Mouse (Mus musculus) forebrain, embryonic 16.5 days (tissue): ENCODE data around the gene Gns. TPM values are rescaled to one million over a fixed set of nuclear protein-coding genes. Genes with fewer than 3 reads are reported as not detected.

Source experiments
- ATAC-seq: fragments of 200-750 bp; cut with Nextera tagmentation; 2 replicates; pipeline ENCODE4 v1.8.0; 2017; ENCODE audit warnings: mild to moderate bottlenecking, moderate library complexity
- H3K27ac ChIP-seq: fragments of 300-500 bp; sonication (generic); 2 replicates; pipeline ENCODE4 v1.5.1; 2014; ENCODE audit warnings: low read length, control low read depth
- H3K27me3 ChIP-seq: fragments of 300-500 bp; sonication (generic); replicated peaks from 2 replicates; pipeline ENCODE4 v1.6.1; 2014; ENCODE audit warnings: low read length; ENCODE audit not compliant: control insufficient read depth, insufficient read depth
- H3K36me3 ChIP-seq: fragments of 300-500 bp; sonication (generic); 2 replicates; pipeline ENCODE4 v1.6.1; 2014; ENCODE audit not compliant: control insufficient read depth, insufficient read depth
- H3K4me1 ChIP-seq: fragments of 300-500 bp; sonication (generic); replicated peaks from 2 replicates; pipeline ENCODE4 v1.6.1; 2014; ENCODE audit warnings: low read length; ENCODE audit not compliant: control insufficient read depth, insufficient read depth
- H3K4me2 ChIP-seq: fragments of 300-500 bp; sonication (generic); 2 replicates; pipeline ENCODE4 v1.6.1; 2014; ENCODE audit warnings: mild to moderate bottlenecking, low read length, control low read depth
- H3K4me3 ChIP-seq: fragments of 300-500 bp; sonication (generic); replicated peaks from 2 replicates; pipeline ENCODE4 v1.5.1; 2014; ENCODE audit warnings: mild to moderate bottlenecking, low read length, control low read depth
- H3K9ac ChIP-seq: fragments of 300-500 bp; sonication (generic); replicated peaks from 2 replicates; pipeline ENCODE4 v1.6.1; 2014; ENCODE audit warnings: low read depth, low read length, control low read depth
- H3K9me3 ChIP-seq: fragments of 300-500 bp; sonication (generic); 2 replicates; pipeline ENCODE4 v1.6.1; 2016; ENCODE audit warnings: low read length; ENCODE audit not compliant: control insufficient read depth
- WGBS: fragments of 180-500 bp; shearing (Covaris S2); extraction: QIAGEN DNeasy Blood & Tissue Kit; methylation state at CpG from one replicate; pipeline ENCODE4 v1.1.7; 2014; 5-methylcytosine and 5-hydroxymethylcytosine counted together
- polyA plus RNA-seq: library from polyadenylated mRNA; unstranded; fragments of >200 nt; fragmentation: Nextera tagmentation; extraction: Ambion mirVana; gene quantifications from 2 replicates; pipeline ENCODE4 v1.2.1, GENCODE M21; 2015

The Gns gene
- polyA plus RNA-seq, 1 experiment from 2014 or later, result 35.2 TPM

DNA sequence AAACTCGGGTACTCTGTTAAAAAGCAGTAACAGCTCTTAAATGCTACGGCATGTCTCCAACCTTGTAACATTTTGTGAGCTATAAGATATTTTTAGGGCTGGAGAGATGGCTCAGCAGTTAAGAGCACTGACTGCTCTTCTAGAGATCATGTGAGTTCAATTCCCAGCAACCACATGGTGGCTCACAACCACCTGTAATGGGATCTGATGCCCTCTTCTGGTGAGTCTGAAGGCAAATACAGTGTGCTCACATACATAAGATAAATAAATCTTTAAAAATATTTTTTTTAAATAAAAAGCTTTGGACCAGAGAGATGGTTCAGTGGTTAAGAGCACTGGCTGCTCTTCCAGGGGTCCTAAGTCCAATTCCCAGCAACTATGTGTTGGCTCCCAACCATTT is 4.5 kb upstream of the Gns start:
- ATAC-seq, result no peak
- WGBS, result 88% methylated on average over 2 of the region's 2 CpGs
- peaks cover 5% of the 10 kb centered on the region for H3K4me1 ChIP-seq

DNA sequence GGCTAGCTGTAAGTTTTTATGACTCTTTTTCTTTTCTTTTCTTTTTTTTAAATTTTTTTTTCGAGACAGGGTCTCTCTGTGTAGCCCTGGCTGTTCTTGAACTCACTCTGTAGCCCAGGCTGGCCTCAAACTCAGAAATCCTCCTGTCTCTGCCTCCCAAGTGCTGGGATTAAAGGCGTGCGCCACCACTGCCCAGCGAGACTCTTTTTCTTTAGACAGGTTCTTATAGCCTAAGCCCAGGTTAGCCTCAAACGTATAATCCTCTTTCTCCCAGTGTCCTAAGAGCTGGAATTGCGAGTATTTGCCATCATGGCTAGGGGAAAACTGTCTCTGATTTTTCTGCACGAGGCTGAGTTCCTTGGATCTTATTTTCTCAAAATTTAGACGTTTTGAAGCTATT is 1.7 kb upstream of the Gns start:
- H3K27ac ChIP-seq, result no peak overlapping the region
- no peak overlapping the region for H3K9ac ChIP-seq
- H3K9me3 ChIP-seq, result no peaks in the 10 kb centered on the region
- 88% methylated on average over 8 of the region's 8 CpGs for WGBS
- H3K27me3 ChIP-seq, result no peaks in the 10 kb centered on the region
- no peak overlapping the region for H3K4me3 ChIP-seq
- H3K36me3 ChIP-seq, result no peaks in the 10 kb centered on the region
- no peak overlapping the region for H3K4me2 ChIP-seq
- peaks cover 18% of the 10 kb centered on the region for H3K4me1 ChIP-seq
- ATAC-seq, result no peak

More for the DNA sequence above, 4.5 kb upstream of the Gns start:
- Histone ChIP-seq H3K36me3 (no peaks in the 10 kb centered on the region), H3K27ac (no peak overlapping the region), H3K4me2 (no peak overlapping the region), H3K27me3 (no peaks in the 10 kb centered on the region), H3K4me3 (no peak overlapping the region), H3K9me3 (no peaks in the 10 kb centered on the region), H3K9ac (no peak overlapping the region)

DNA sequence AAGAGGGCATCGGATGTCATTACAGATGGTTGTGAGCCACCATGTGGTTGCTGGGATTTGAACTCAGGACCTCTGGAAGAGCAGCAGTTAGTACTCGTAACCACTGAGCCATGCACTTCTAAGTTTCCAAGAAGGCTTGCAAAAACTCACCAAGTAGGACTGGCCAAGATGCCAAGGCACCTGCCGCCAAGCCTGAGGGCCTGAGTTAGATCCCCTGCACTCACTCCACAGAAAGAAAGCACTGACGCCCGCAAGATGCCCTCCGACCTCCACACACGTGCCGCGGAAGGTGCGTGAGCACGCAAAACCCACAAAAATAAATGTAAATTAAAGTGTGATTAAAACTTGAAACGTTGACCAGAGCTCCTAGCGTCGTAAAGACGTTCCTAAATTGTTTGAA is 584 bp upstream of the Gns start:
- no peaks in the 10 kb centered on the region for H3K27me3 ChIP-seq
- no peaks in the 10 kb centered on the region for H3K9me3 ChIP-seq
- H3K4me1 ChIP-seq, result peaks cover 18% of the 10 kb centered on the region
- peak; percentile 4; the same call in 1 of the 2 replicates for ATAC-seq
- H3K4me2 ChIP-seq, result peak overlapping the region; percentile 89
- peak overlapping the region; percentile 72 for H3K4me3 ChIP-seq
- H3K36me3 ChIP-seq, result no peaks in the 10 kb centered on the region
- peak overlapping the region; percentile 72 for H3K9ac ChIP-seq
- WGBS, result 26% methylated on average over 15 of the region's 15 CpGs
- no peak overlapping the region for H3K27ac ChIP-seq

DNA sequence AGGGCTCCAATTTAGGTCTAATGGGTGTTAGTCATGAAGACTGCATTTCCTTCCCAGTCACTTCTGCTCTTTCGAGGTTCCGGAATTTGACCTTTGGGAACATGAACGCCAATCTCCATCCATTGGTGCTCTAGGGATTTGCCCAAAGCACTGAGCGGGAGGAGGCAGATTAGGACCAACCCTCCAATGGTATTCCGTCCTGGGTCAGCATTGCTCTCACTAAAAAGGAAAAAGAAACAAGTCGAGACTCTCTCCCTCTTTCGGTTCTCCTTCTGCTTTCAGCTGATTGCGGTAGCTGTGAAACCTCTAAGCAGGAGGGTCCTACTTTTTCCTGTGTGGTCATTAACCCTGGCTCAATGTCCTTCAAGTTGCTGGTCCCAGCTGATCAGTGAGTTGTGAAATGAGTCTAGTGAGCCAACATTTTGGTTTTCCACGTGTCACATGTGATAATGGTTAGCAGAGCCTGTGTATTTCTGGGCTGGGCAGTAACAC is 937 bp downstream of the Gns start:
- H3K27me3 ChIP-seq, result no peaks in the 10 kb centered on the region
- WGBS, result 14% methylated on average over 9 of the region's 9 CpGs
- peak overlapping the region; percentile 72 for H3K4me3 ChIP-seq
- H3K36me3 ChIP-seq, result no peaks in the 10 kb centered on the region
- no peak for ATAC-seq
- H3K4me1 ChIP-seq, result peaks cover 18% of the 10 kb centered on the region
- no peak overlapping the region for H3K27ac ChIP-seq
- no peaks in the 10 kb centered on the region for H3K9me3 ChIP-seq
- H3K4me2 ChIP-seq, result peak overlapping the region; percentile 89
- H3K9ac ChIP-seq, result peak overlapping the region; percentile 72

DNA sequence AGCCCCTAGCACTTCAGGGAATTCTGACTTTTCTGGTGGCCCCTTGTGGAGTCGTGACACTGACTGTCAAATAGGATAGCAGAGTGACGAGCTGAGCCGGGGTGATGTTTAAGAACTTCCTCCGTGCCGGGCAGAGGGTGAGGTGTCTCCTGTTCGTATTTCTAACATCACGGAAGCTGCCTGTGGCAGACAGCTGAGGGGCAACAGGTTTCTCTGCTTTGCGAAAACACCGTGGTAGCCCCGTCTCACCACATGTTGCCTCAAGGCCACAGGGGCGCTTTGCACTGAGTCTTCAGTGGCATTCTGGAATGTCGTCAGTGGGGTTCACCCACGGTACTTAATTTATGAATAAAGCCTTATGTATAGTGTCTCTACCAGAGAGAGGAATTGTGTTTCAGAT is 2.4 kb downstream of the Gns start:
- Histone ChIP-seq H3K36me3 (0 out of 2 replicates have a peak, but pooled peaks cover 4% of the 10 kb centered on the region), H3K9me3 (no peaks in the 10 kb centered on the region), H3K27ac (no peak overlapping the region), H3K9ac (no peak overlapping the region), H3K27me3 (no peaks in the 10 kb centered on the region), H3K4me2 (no peak overlapping the region), H3K4me1 (peaks cover 18% of the 10 kb centered on the region), H3K4me3 (no peak overlapping the region)
- no peak for ATAC-seq
- 85% methylated on average over 13 of the region's 13 CpGs for WGBS

- H3K4me1 ChIP-seq, result peaks cover 18% of the 10 kb centered on the region
- H3K4me2 ChIP-seq, result no peak overlapping the region
- H3K9me3 ChIP-seq, result no peaks in the 10 kb centered on the region
- no peaks in the 10 kb centered on the region for H3K27me3 ChIP-seq
- no peak overlapping the region for H3K4me3 ChIP-seq
- WGBS, result 83% methylated on average over 9 of the region's 9 CpGs
- no peak for ATAC-seq
- no peak overlapping the region for H3K27ac ChIP-seq
- no peak overlapping the region for H3K9ac ChIP-seq
- 0 out of 2 replicates have a peak, but pooled peaks cover 4% of the 10 kb centered on the region for H3K36me3 ChIP-seq
Measured at GRCm38 (mm10) chr10:121367780-121368179, 2.9 kb downstream of the Gns start.

DNA sequence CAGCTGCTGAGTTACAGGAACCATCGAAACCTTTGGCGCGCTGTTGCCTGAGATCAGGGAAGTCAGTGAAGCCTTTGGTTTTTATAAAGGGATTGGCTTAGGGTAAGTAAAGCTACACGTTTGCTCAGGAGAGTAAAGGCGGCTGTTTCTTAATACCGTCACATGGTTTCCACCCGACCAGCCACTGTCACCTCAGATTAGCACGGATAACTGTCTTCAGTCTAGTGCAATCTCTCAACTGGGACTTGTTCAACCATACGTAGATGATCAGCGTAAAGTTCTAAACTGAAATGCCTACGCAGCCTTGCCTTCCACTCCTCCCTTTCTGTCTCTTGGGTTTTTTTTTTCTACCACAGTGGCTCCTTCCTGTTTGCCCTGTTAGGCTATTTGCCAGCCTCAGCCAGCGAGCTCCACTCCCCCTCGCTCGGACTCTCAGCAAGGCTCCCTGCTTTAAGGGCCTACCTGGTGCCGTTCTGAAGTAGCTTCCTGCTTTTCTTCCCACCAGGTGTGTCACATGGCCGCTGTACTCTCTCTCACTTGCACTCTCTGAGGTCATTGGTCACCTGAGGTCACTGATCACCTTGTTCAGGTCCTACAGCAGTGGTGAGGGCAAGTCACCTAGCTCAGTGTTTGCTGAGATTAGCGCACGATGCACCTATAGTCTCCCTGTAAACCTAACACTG is 4.0 kb downstream of the Gns start:
- 91% methylated on average over 18 of the region's 18 CpGs for WGBS
- Histone ChIP-seq H3K36me3 (peaks cover 4% of the 10 kb centered on the region; the same call in 1 of the 2 replicates), H3K4me2 (no peak overlapping the region), H3K27me3 (no peaks in the 10 kb centered on the region), H3K9ac (no peak overlapping the region), H3K4me3 (no peak overlapping the region), H3K4me1 (peaks cover 18% of the 10 kb centered on the region), H3K27ac (no peak overlapping the region), H3K9me3 (no peaks in the 10 kb centered on the region)
- ATAC-seq, result no peak

GRCm38 (mm10) chr10:121370777-121371176 is 5.9 kb downstream of the Gns start:
- ATAC-seq, result no peak
- no peak overlapping the region for H3K4me2 ChIP-seq

DNA sequence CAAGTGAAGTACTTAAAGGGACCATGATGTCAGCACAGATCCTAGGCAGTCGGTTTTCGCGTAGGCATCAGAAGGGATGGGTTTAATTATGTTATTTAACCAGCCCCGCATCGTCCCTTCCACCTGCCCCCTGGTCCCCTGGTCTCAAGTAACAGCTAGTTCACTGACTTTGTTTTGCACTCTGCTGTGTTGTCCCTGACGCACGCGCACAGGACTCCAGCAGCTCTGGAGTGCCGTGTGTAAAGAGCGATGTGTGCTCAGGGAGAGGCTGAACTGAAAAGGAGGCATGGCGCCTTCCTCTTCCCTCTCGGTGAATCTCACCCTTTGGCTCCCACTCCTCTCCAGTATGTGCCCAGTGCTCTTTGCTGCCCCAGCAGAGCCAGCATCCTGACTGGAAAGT is 9.1 kb downstream of the Gns start:
- Histone ChIP-seq H3K4me2 (no peak overlapping the region), H3K27ac (no peak overlapping the region), H3K9ac (no peak overlapping the region), H3K4me1 (no peaks in the 10 kb centered on the region), H3K36me3 (peaks cover 29% of the 10 kb centered on the region), H3K27me3 (no peaks in the 10 kb centered on the region), H3K9me3 (no peaks in the 10 kb centered on the region), H3K4me3 (no peak overlapping the region)
- ATAC-seq, result no peak
- 73% methylated on average over 12 of the region's 12 CpGs for WGBS

More at GRCm38 (mm10) chr10:121370777-121371176, 5.9 kb downstream of the Gns start:
- Histone ChIP-seq H3K27me3 (no peaks in the 10 kb centered on the region), H3K36me3 (peaks cover 4% of the 10 kb centered on the region), H3K9ac (no peak overlapping the region), H3K27ac (no peak overlapping the region), H3K9me3 (no peaks in the 10 kb centered on the region), H3K4me3 (no peak overlapping the region), H3K4me1 (peaks cover 9% of the 10 kb centered on the region)
- WGBS, result 94% methylated on average over 6 of the region's 6 CpGs
